Mouse (Mus musculus) forebrain, embryonic 12.5 days (tissue): ENCODE measurements around the gene Gpbp1. TPM values are rescaled to one million over a fixed set of nuclear protein-coding genes. Genes with fewer than 3 reads are reported as not detected.

Source experiments
- ATAC-seq: fragments of 200-750 bp; cut with Nextera tagmentation; 2 replicates; pipeline ENCODE4 v1.8.0; 2017; ENCODE audit warnings: moderate TSS enrichment; ENCODE audit not compliant: low FRiP score
- H3K27ac ChIP-seq: fragments of 300-500 bp; sonication (generic); 2 replicates; pipeline ENCODE4 v1.5.1; 2016; ENCODE audit warnings: mild to moderate bottlenecking
- H3K27me3 ChIP-seq: fragments of 300-500 bp; sonication (generic); 2 replicates; pipeline ENCODE4 v1.6.1; 2016; ENCODE audit warnings: mild to moderate bottlenecking
- H3K36me3 ChIP-seq: fragments of 300-500 bp; sonication (generic); replicated peaks from 2 replicates; pipeline ENCODE4 v1.6.1; 2016; ENCODE audit warnings: mild to moderate bottlenecking
- H3K4me1 ChIP-seq: fragments of 300-500 bp; sonication (generic); 2 replicates; pipeline ENCODE4 v1.6.1; 2016
- H3K4me2 ChIP-seq: fragments of 300-500 bp; sonication (generic); 2 replicates; pipeline ENCODE4 v1.6.1; 2016; ENCODE audit warnings: mild to moderate bottlenecking, moderate library complexity
- H3K4me3 ChIP-seq: fragments of 300-500 bp; sonication (generic); replicated peaks from 2 replicates; pipeline ENCODE4 v1.5.1; 2016; ENCODE audit warnings: mild to moderate bottlenecking
- H3K9ac ChIP-seq: fragments of 300-500 bp; sonication (generic); 2 replicates; pipeline ENCODE4 v1.6.1; 2016; ENCODE audit warnings: mild to moderate bottlenecking
- H3K9me3 ChIP-seq: fragments of 300-500 bp; sonication (generic); 2 replicates; pipeline ENCODE4 v1.6.1; 2016
- WGBS: fragments of 180-500 bp; shearing (Covaris S2); methylation state at CpG from one replicate; pipeline ENCODE4 v1.1.7; 2016; 5-methylcytosine and 5-hydroxymethylcytosine counted together
- polyA plus RNA-seq: library from polyadenylated mRNA; unstranded; fragments of >200 nt; fragmentation: Nextera tagmentation; extraction: Ambion mirVana; gene quantifications from 2 replicates; pipeline ENCODE4 v1.2.1, GENCODE M21; 2016

The Gpbp1 gene
- polyA plus RNA-seq, 1 experiment from 2014 or later = 124 TPM

DNA sequence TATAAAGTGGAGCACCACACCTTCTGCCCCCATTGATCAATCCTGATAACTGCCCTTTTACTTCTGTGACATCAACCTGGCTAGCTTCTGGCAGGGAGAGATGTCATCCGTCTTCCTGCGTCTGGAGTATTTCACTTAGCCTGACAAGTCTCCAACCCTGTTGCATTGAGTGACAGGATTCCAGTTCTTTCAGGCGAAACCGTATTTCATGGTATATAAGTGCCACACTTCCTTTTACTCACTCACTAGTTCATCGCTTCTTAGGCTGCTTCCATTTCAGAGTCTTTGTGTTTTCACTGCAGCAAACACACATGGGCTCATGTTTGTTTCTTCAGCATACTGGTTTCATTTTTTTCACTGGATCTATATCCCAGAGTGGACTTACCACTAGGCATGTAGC lies 19.5 kb upstream of the Gpbp1 start:
- Histone ChIP-seq H3K4me3 (no peak overlapping the region), H3K4me1 (no peaks in the 10 kb centered on the region), H3K27ac (no peak overlapping the region), H3K36me3 (no peaks in the 10 kb centered on the region), H3K27me3 (no peaks in the 10 kb centered on the region; the same call in 1 of the 2 replicates), H3K9ac (no peak overlapping the region), H3K4me2 (no peak overlapping the region), H3K9me3 (no peaks in the 10 kb centered on the region)
- 26% methylated on average over 5 of the region's 5 CpGs for WGBS
- no peak for ATAC-seq

- Histone ChIP-seq H3K9ac (no peak overlapping the region), H3K4me2 (no peak overlapping the region), H3K36me3 (no peaks in the 10 kb centered on the region), H3K4me3 (no peak overlapping the region), H3K27me3 (no peaks in the 10 kb centered on the region; the same call in 1 of the 2 replicates), H3K9me3 (no peaks in the 10 kb centered on the region), H3K4me1 (no peaks in the 10 kb centered on the region), H3K27ac (no peak overlapping the region)
- no peak for ATAC-seq
- WGBS = 79% methylated on average over 6 of the region's 6 CpGs
These were observed 18.7 kb upstream of the Gpbp1 start for GRCm38 (mm10) chr13:111508645-111509044.

DNA sequence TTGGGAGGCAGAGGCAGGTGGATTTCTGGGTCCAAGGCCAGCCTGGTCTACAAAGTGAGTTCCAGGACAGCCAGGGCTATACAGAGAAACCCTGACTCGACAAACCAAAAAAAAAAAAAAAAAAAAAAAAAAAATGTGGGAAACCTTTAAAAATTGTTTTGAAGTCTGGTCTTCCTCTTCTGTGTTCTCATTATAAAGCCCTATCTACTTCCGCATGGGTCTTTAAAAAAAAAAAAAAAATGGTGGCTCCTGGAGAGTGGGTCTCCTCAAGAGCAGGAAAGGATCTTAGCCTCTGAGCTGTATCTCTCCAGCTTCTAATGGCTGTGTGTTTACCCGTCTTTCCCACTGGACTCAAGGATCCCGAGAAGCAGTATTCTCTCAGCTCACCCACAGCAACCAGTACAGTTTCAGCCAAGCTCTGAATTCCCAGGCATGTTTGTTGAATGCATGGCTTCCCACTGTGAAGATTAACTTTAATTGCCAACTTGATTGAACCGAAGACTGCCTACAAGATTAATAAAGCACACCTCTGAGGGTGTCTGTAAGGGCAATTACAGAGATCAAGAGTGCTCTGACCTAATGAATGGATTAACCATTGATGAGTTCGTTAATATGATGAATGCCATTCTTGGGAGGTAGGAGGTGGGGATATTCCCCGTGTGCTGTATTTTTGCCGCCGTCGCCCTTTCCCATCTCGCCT lies 4.6 kb upstream of the Gpbp1 start:
- 22% methylated on average over 11 of the region's 11 CpGs for WGBS
- H3K4me3 ChIP-seq = no peak overlapping the region

GRCm38 (mm10) chr13:111491046-111491756 lies 1.3 kb upstream of the Gpbp1 start:
- H3K27me3 ChIP-seq = peaks cover 41% of the 10 kb centered on the region
- ATAC-seq = no peak
- 19% methylated on average over 13 of the region's 13 CpGs for WGBS
- H3K9me3 ChIP-seq = no peaks in the 10 kb centered on the region
- no peak overlapping the region for H3K27ac ChIP-seq
- H3K4me3 ChIP-seq = peak overlapping the region; percentile 99
- H3K4me2 ChIP-seq = peak overlapping the region; percentile 74
- H3K36me3 ChIP-seq = no peaks in the 10 kb centered on the region
- no peak overlapping the region for H3K9ac ChIP-seq
- peaks cover 16% of the 10 kb centered on the region for H3K4me1 ChIP-seq

More for the DNA sequence above, 4.6 kb upstream of the Gpbp1 start:
- Histone ChIP-seq H3K27me3 (peaks cover 60% of the 10 kb centered on the region), H3K36me3 (no peaks in the 10 kb centered on the region), H3K9me3 (no peaks in the 10 kb centered on the region), H3K9ac (no peak overlapping the region), H3K4me2 (no peak overlapping the region), H3K4me1 (peaks cover 10% of the 10 kb centered on the region), H3K27ac (no peak overlapping the region)
- no peak for ATAC-seq

DNA sequence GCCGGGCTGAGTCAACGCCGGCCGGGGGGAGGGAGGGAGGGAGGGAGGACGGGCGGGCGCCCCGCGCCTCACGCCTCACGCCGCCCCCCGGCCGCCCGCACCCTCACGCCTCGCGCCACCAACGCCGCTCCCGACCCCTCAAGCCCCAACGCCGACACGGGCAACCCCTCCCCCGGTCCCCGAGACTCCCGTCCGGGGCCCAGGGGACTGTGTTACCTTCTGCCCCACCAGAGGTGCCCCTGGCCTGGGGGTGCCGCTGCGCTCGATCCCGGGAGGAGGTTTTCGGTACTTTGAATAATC lies 459 bp downstream of the Gpbp1 start:
- Histone ChIP-seq H3K9me3 (no peaks in the 10 kb centered on the region), H3K4me2 (peak overlapping the region; percentile 87), H3K27me3 (peaks cover 25% of the 10 kb centered on the region), H3K36me3 (no peaks in the 10 kb centered on the region), H3K27ac (peak overlapping the region; percentile 99), H3K9ac (peak overlapping the region; percentile 96), H3K4me1 (peaks cover 24% of the 10 kb centered on the region), H3K4me3 (peak overlapping the region; percentile 99)
- no peak; the same call in 1 of the 2 replicates for ATAC-seq
- WGBS = 1% methylated on average over 20 of the region's 33 CpGs

DNA sequence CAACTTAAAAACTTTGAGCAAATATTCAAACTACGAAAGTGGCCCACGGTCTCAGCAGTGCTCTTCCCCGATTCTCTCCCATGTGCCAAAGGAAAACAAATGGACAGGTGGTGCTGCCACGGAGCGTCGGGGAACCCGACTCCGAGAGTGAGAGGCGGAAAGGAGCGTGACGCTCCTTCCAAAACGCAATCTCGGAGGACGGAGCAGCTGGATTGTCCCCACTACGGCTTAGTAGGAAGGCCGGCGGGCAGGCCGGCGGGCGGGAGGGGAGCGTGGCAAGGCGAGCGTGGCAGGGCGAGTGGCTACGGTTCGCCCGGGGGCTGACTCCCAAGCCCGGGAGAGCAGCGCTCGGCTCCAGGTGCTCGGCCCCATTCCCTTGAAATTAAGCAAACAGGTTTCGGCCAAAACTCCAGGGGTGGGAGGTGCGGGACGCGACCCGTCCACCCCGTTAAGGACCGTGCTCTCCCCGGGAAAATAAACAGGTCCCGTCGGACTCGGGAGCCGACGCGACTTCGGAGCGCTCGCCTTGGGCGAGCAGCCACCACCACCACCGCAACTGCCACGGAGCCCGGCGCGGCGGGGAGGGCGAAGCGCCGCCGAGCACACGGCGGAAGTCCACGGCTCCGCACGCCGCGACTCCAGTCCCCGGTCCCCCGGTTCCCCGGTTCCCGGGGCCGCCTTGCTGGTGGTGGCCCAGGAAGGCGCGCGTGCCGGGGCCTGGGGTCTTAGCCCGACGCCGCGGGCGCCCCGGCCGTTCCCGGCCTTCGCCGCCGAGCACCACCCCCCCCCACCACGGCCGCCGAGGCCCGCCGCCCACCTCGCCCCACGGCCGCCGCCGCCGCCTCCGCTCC lies 1.0 kb downstream of the Gpbp1 start:
- ATAC-seq = no peak; the same call in none of the 2 replicates
- peak overlapping the region; percentile 87 for H3K4me2 ChIP-seq
- peak overlapping the region; percentile 99 for H3K4me3 ChIP-seq
- peak overlapping the region; percentile 96 for H3K9ac ChIP-seq
- H3K36me3 ChIP-seq = no peaks in the 10 kb centered on the region
- no peaks in the 10 kb centered on the region for H3K9me3 ChIP-seq
- peak overlapping the region; percentile 99 for H3K27ac ChIP-seq
- under 1% methylated on average over 71 of the region's 98 CpGs for WGBS
- peaks cover 28% of the 10 kb centered on the region for H3K4me1 ChIP-seq
- peaks cover 25% of the 10 kb centered on the region for H3K27me3 ChIP-seq

DNA sequence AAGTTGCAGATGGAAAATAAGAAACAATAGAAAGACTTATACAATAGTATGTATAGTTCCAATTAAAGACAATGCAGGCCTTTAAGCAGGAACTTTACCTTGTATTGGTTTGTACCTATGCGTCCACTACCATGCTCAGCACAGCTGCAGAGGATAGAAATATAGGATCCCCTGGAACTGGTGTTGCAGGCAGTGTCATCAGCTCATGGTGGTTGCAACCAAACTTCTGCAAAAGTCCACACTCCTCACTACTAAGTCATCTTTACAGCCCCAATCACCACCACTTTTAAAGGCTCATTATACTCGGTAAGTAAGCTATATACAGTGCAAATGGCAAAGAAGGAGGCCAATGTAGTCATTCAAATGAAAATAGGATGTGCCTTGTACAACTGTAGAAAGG lies 12.2 kb downstream of the Gpbp1 start:
- H3K4me2 ChIP-seq = no peak overlapping the region
- no peak overlapping the region for H3K9ac ChIP-seq
- 91% methylated on average over 2 of the region's 2 CpGs for WGBS
- H3K9me3 ChIP-seq = no peaks in the 10 kb centered on the region
- H3K27ac ChIP-seq = no peak overlapping the region
- H3K36me3 ChIP-seq = peaks cover 7% of the 10 kb centered on the region
- H3K27me3 ChIP-seq = no peaks in the 10 kb centered on the region
- H3K4me3 ChIP-seq = no peak overlapping the region
- no peak for ATAC-seq
- peaks cover 6% of the 10 kb centered on the region for H3K4me1 ChIP-seq

DNA sequence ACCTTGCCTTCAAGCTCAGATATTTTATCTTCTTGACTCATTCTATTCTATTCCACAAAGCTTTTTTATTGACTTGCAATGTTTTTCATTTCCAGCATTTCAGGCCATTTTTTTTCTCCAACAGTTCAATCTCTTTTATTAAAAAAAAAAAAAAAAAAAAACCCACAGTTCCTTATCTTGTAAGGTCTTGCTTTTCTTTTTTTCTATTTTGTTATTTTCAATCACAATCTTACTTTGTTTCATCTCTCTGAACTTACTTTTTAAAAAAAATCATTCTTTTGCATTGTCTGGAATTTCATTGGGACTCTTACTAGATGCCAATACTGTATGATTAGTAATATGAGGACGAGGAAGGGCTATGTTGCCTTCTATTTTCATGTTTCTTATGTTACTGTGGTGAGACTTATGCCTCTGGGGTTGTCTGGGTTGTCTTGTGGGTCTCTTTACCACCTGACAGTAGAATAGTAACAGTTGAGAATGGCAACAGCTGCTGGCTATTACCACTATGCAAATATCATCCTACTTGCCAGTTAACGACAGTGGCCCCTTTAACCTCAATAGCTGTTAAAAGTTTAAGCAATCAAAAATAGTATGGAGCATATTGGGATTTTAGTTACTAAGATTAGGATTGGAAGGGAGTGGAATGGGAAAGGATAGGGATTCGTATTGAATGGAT lies 19.2 kb downstream of the Gpbp1 start:
- WGBS = 81% methylated on average over 3 of the region's 3 CpGs

DNA sequence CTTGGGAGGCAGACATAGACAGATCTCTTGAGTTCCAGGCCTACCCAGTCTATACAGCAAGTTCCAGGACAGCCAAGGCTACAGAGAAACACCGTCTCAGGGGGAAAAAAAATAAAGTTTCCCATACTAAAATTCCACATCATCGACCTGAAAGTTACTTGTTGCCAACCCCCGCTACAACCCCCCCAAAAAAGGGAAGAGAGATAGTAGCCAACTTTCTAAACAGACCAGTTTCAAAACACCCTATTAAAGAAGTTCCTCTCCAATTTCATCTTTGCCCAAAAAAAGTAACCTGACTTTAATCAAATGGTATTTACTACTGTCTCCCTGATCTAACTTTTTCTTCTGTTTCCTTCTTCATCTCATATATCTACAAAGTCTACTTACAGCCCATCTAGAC lies 22.6 kb downstream of the Gpbp1 start:
- Histone ChIP-seq H3K27me3 (no peaks in the 10 kb centered on the region), H3K27ac (no peak overlapping the region), H3K9me3 (no peaks in the 10 kb centered on the region), H3K4me2 (no peak overlapping the region), H3K4me1 (peaks cover 7% of the 10 kb centered on the region; the same call in 1 of the 2 replicates), H3K4me3 (no peak overlapping the region), H3K36me3 (peaks cover 3% of the 10 kb centered on the region; the same call in 1 of the 2 replicates), H3K9ac (no peak overlapping the region)
- no peak for ATAC-seq
- WGBS = 98% methylated on average over 3 of the region's 3 CpGs

More for the DNA sequence above, 19.2 kb downstream of the Gpbp1 start:
- H3K9ac ChIP-seq = no peak overlapping the region
- no peaks in the 10 kb centered on the region for H3K9me3 ChIP-seq
- H3K4me3 ChIP-seq = no peak overlapping the region
- H3K4me1 ChIP-seq = peaks cover 7% of the 10 kb centered on the region
- H3K4me2 ChIP-seq = no peak overlapping the region
- no peak for ATAC-seq
- H3K36me3 ChIP-seq = no peaks in the 10 kb centered on the region
- H3K27me3 ChIP-seq = no peaks in the 10 kb centered on the region
- H3K27ac ChIP-seq = no peak overlapping the region

DNA sequence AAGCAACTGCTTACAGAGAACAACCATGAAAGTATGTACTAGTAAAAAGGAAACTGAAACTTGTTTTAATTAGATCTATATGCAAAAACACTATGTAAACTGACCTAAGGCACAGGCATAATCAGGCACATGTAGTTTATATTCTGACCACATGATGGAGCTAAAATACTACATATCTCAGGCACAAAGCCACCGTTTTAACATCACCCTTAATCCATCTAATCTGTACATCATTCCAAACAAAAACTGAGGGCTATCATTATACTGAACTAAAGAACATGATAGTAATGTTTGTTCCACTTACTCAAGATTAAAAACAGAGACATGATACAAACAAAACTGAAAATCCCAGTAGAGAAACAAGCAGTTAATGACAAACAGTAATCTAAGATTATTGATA lies 28.5 kb downstream of the Gpbp1 start:
- Histone ChIP-seq H3K4me1 (no peaks in the 10 kb centered on the region), H3K9me3 (no peaks in the 10 kb centered on the region), H3K4me2 (no peak overlapping the region), H3K4me3 (no peak overlapping the region), H3K36me3 (peaks cover 3% of the 10 kb centered on the region; the same call in 1 of the 2 replicates), H3K27ac (no peak overlapping the region), H3K27me3 (no peaks in the 10 kb centered on the region), H3K9ac (no peak overlapping the region)
- 5% methylated on average over 1 of the region's 1 CpGs for WGBS
- no peak for ATAC-seq

DNA sequence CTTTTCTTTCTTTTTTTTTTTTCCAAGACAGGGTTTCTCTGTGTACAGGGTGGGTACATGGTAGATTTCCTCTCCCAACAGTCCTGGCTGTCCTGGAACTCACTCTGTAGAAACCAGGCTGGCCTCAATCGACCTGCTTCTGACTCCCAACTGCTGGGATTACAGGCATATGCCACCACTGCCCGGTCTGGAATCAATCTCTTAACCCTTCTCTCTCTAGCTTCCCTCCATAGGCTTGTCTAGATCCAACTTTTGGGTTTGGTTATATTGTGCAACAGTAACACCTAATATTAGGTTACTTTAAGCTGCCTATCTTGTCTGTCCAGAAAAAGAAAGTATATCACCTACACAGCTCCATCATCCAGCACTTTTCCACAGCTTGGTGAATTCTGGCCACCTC lies 33.1 kb downstream of the Gpbp1 start:
- no peaks in the 10 kb centered on the region for H3K9me3 ChIP-seq
- no peak overlapping the region for H3K4me3 ChIP-seq
- WGBS = 67% methylated on average over 2 of the region's 2 CpGs
- peaks cover 12% of the 10 kb centered on the region for H3K36me3 ChIP-seq
- no peak overlapping the region for H3K27ac ChIP-seq
- no peak overlapping the region for H3K9ac ChIP-seq
- no peaks in the 10 kb centered on the region for H3K4me1 ChIP-seq
- H3K4me2 ChIP-seq = no peak overlapping the region
- no peaks in the 10 kb centered on the region for H3K27me3 ChIP-seq
- no peak for ATAC-seq

DNA sequence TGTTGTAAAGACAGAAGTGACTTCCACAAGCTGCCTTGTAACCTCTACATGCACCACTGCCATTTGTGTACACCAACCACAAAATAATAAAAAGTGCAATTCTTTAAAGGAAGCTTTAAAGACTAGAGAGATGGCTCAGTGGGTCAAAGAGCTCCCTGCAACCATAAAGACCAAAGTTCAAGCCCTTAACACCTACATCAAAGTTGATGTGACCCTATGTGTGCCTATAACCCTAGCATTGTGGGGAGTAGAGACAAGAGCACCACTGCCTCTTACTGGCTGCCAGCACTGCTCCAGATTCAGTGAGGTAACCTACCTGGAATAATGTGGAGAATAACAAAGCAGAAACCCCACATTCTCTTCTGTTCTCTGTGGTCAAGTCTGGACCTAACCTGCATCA lies 45.6 kb downstream of the Gpbp1 start:
- no peaks in the 10 kb centered on the region for H3K9me3 ChIP-seq
- H3K4me1 ChIP-seq = no peaks in the 10 kb centered on the region
- H3K4me3 ChIP-seq = no peak overlapping the region
- ATAC-seq = no peak
- H3K36me3 ChIP-seq = peaks cover 11% of the 10 kb centered on the region
- H3K27me3 ChIP-seq = no peaks in the 10 kb centered on the region
- H3K4me2 ChIP-seq = no peak overlapping the region
- no peak overlapping the region for H3K9ac ChIP-seq
- H3K27ac ChIP-seq = no peak overlapping the region
